Mouse (Mus musculus): ENCODE measurements around the gene Vps26a. TPM values are rescaled to one million over a fixed set of nuclear protein-coding genes. Genes with fewer than 3 reads are reported as not detected.

Gene Vps26a
- polyA plus RNA-seq, 1 experiment from 2014 or later = 83.0 TPM

DNA sequence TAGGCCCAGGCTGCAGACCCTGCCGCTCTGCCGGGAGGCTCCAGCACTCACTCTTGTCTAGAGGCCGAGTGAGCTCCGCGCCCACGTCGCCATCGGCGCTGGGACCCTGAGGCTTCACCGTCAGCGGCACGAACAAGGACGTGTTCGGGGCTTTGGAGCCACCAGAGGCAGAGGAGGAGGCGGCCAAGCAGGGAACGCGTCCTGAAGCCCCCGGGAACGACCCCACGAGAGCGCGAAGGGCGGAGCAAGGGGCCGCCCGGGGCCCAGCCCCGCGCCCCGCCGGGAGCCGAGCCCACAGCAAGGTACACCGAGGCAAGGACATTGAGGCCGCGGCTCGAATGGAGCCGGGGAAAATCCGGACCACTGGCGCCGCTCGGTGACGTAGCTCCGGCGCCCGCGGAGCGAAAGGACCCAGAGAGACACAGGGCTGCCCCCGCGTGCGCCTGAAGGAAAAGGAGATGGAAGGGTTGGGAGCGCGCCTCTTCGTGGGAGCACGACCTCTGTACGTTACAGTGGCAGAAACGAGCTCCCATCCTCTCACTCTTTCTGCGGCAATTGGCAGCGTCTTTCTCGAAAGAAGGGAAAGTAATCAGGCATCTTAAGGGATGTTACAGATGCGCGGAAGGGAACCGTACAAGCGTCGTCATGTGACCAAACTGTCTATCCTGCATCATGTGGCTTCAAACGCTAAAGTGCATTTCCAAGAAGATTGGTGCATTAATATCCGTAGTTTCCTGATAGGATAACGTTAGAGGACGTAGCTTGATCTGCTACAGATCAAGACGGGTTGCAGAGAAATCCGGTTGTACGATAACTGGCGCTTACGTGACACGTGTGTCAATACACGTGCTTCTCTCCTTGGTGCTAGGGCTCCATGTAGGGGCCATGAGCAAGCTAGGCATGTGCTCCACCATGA is 37.0 kb downstream of the Vps26a start, which contains the start of the genes 4930507D05Rik and Supv3l1:
Gene 4930507D05Rik (plus strand): TSS at position 126 of the 916 bp plus-strand sequence.
Gene Supv3l1 (minus strand): TSS at position 375 of the 916 bp plus-strand sequence.
- H3K36me3 ChIP-seq (ENCODE audit: poor library complexity, severe bottlenecking) = peaks cover 35% of the 10 kb centered on the region
- peak; percentile 96 for ATAC-seq
- H3K27me3 ChIP-seq = no peaks in the 10 kb centered on the region
- peak within 1 kb of the TSS; percentile 72 for H3K4me3 ChIP-seq
- H3K9me3 ChIP-seq (replicated peaks) = no peaks in the 10 kb centered on the region
- H3K4me2 ChIP-seq = peak within 1 kb of the TSS; percentile 77
- H3K27ac ChIP-seq = peak within 1 kb of the TSS; percentile 81
- H3K4me1 ChIP-seq = peaks cover 18% of the 10 kb centered on the region
- H3K9ac ChIP-seq = peak within 1 kb of the TSS; percentile 91
- under 1% methylated on average over 73 of the region's 73 CpGs for WGBS

DNA sequence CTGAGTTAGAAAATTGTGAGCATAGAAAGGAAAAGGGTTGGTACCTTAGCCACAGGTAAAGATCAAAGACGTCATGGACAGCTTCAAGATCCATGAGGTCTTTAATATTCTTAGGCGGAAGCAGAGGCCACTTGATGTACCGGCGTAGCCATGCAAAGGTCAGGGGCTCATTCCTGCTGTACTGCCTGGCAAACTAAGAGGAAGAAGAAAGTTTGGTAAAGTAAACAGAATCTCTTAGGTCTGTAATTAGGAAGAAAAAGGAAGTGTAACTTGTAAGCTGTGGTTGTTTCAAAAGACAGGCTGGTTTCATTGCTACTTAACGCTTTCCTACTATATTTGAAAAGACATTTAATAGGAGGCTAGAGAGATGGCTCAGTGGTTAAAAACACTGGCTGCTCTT is 56.2 kb downstream of the Vps26a start:
- Histone ChIP-seq H3K4me3 (no peak overlapping the region), H3K9me3 (replicated peaks) (no peaks in the 10 kb centered on the region), H3K27me3 (no peaks in the 10 kb centered on the region), H3K4me2 (no peak overlapping the region), H3K4me1 (no peaks in the 10 kb centered on the region), H3K27ac (no peak overlapping the region), H3K9ac (no peak overlapping the region), H3K36me3 (ENCODE audit: poor library complexity, severe bottlenecking) (peaks cover 74% of the 10 kb centered on the region)
- WGBS = 92% methylated on average over 5 of the region's 5 CpGs
- ATAC-seq = no peak

DNA sequence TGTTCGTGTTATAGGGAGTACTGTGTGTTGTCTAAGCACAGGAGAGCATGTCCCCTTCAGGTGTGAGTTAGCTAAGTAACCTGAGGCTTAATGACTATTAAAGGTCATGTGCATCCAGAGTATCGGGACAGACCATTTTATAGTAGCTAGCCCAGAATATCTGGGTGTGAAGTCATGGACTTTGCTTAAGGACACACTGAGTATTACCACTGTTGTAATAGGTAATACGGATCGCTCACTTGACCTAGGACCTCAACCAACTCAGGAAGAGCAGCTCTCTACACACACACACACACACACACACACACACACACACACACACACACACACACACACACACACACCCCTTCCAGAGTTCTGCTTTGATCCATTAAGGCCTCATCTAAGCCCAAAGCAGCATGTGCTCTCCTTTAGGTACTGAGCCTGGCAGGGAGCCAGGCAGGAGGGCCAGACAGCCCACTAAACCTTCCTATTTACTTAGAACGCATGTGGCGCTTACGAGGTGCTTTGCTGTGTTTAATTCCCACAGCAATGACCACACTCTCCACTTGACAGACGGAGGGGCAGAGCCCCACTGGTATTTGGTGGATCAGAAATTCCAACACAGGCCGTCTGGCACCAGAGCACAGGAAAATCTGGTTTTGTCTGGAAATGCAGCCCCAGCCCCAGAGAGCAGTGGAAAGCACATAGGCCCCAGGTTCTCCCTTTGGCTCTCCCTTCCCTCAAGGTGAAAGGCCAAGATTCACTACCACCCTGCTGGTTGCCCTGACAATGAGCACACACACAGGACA is 61.3 kb downstream of the Vps26a start:
- no peak overlapping the region for H3K9ac ChIP-seq
- H3K4me1 ChIP-seq = no peaks in the 10 kb centered on the region
- 48% methylated on average over 8 of the region's 9 CpGs for WGBS
- H3K36me3 ChIP-seq (ENCODE audit: poor library complexity, severe bottlenecking) = peaks cover 25% of the 10 kb centered on the region
- no peak overlapping the region for H3K4me3 ChIP-seq
- no peaks in the 10 kb centered on the region for H3K27me3 ChIP-seq
- H3K27ac ChIP-seq = no peak overlapping the region
- H3K4me2 ChIP-seq = no peak overlapping the region
- no peaks in the 10 kb centered on the region for H3K9me3 ChIP-seq (replicated peaks)
- no peak for ATAC-seq

DNA sequence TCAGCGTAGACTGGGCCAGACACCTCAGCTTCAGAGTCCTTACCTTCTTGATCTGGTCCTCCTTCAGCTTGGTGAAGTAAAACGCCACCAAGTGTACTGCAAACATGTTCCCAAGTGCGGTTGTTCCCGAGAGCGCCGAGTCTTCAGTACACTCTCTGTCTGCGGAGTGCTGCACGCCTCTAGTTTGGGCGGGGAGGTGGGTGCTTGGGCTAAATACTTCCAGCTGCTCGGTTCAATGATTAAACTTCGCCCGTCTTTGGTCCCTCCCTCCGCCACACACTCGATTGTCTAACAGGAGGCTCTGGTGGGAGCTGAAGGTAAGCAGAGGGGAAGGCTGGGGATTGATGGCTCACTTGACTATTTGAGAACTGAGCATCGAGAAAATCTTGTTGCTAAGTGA is 64.3 kb downstream of the Vps26a start, which contains the start of gene Hkdc1:
Gene Hkdc1 (minus strand): TSS at position 237 of the 400 bp plus-strand sequence.
- 58% methylated on average over 15 of the region's 15 CpGs for WGBS
- no peak within 1 kb of the TSS for H3K9ac ChIP-seq
- H3K27ac ChIP-seq = no peak within 1 kb of the TSS
- no peak for ATAC-seq
- H3K36me3 ChIP-seq (ENCODE audit: poor library complexity, severe bottlenecking) = no peaks in the 10 kb centered on the region
- no peaks in the 10 kb centered on the region for H3K27me3 ChIP-seq
- H3K4me3 ChIP-seq = no peak within 1 kb of the TSS
- no peaks in the 10 kb centered on the region for H3K9me3 ChIP-seq (replicated peaks)
- no peak within 1 kb of the TSS for H3K4me2 ChIP-seq
- 0 out of 2 replicates have a peak, but pooled peaks cover 4% of the 10 kb centered on the region for H3K4me1 ChIP-seq

DNA sequence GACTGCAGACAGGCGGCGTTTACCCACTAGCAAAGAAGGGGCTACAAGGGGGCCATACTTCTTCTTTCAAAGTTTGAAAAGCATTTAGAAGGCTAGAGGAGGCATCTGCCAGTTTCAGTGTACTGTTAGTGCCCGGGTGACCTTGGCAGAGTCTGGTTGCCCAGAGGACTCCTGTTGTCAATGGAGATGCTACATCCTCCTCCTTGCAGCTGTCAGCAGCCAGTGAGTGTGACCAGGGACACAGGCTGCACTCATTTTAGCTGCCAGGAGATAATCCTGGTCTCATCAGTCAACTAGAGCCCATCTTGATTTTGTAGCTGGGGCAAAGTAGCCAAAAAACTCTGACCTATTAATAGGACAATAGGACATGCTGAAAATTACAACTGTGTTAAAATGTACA is 65.5 kb downstream of the Vps26a start:
- Histone ChIP-seq H3K4me3 (no peak overlapping the region), H3K27ac (no peak overlapping the region), H3K9me3 (replicated peaks) (no peaks in the 10 kb centered on the region), H3K4me1 (0 out of 2 replicates have a peak, but pooled peaks cover 4% of the 10 kb centered on the region), H3K27me3 (no peaks in the 10 kb centered on the region), H3K4me2 (no peak overlapping the region), H3K9ac (no peak overlapping the region), H3K36me3 (ENCODE audit: poor library complexity, severe bottlenecking) (no peaks in the 10 kb centered on the region)
- 89% methylated on average over 3 of the region's 3 CpGs for WGBS
- ATAC-seq = no peak

DNA sequence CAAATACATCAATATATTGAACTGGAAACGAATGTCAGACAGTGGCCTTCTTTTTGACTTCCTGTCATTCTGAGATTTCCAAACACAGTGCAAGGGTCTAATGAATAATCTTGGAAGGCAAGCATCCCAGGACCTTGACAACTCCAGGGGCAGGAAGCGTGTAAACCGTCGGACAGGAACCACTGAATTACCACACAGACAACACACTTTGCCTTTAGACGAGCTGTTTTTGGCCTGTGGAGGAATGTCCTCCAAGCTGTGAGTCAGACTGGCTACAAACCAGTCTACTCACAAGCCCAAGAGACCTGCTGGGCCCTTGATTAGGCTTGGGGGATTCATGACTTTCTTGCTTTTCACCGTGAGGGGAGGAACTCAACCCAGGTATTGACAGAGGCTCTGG is 66.2 kb downstream of the Vps26a start:
- Histone ChIP-seq H3K4me2 (no peak overlapping the region), H3K27ac (no peak overlapping the region), H3K9ac (no peak overlapping the region), H3K9me3 (replicated peaks) (no peaks in the 10 kb centered on the region), H3K36me3 (ENCODE audit: poor library complexity, severe bottlenecking) (no peaks in the 10 kb centered on the region), H3K4me3 (no peak overlapping the region), H3K27me3 (no peaks in the 10 kb centered on the region), H3K4me1 (0 out of 2 replicates have a peak, but pooled peaks cover 4% of the 10 kb centered on the region)
- 79% methylated on average over 6 of the region's 6 CpGs for WGBS
- no peak for ATAC-seq

DNA sequence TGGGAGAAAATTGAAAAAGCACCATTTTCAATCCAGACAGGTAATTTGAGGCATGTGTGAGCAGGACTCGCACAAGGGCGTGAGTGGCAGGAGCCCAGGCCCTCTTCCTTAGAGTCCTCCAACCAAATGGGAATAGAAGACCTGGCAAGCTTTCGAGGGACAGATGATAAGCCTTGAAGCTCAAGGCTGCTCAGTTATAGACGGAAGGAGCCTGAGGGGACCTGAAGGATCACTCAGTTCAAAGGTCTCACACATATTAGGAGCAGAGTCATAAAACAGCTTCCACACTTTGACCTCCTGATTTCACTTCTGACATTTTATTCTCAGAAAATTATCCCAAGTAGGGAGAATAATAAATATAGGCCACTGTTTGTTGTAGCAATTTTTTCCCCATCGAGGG is 67.2 kb downstream of the Vps26a start:
- Histone ChIP-seq H3K4me3 (no peak overlapping the region), H3K4me2 (no peak overlapping the region), H3K27me3 (no peaks in the 10 kb centered on the region), H3K4me1 (0 out of 2 replicates have a peak, but pooled peaks cover 4% of the 10 kb centered on the region), H3K9me3 (replicated peaks) (no peaks in the 10 kb centered on the region), H3K9ac (no peak overlapping the region), H3K27ac (no peak overlapping the region), H3K36me3 (ENCODE audit: poor library complexity, severe bottlenecking) (no peaks in the 10 kb centered on the region)
- no peak for ATAC-seq
- 89% methylated on average over 5 of the region's 5 CpGs for WGBS

DNA sequence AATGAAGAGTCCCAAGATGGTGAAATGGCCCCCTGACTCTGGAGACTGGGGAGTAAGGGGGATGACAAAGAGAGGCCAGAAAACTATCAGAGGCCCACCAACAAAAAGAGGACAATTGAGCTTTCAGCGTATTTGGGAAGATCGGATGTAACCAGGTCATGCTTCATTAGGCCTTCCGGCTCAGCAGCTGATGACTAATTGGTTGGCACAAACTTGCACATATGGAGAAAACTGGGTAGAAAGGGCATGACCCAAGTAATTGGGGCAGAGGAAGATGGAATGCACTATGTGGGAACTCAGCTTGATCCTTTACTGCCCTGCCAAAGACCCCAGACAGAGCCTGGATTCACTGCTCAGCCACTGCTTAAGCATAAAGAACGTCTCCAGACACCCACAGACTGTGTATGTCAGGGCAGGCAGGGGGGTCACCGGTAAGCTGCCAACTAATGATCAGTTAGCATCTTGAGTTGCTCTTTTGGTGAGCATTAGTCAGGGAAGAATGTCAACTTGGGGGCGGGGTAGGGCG is 67.7 kb downstream of the Vps26a start:
- H3K4me2 ChIP-seq = no peak overlapping the region
- no peaks in the 10 kb centered on the region for H3K9me3 ChIP-seq (replicated peaks)
- H3K27ac ChIP-seq = no peak overlapping the region
- no peak for ATAC-seq
- WGBS = 47% methylated on average over 7 of the region's 7 CpGs
- H3K27me3 ChIP-seq = no peaks in the 10 kb centered on the region
- no peak overlapping the region for H3K4me3 ChIP-seq
- 0 out of 2 replicates have a peak, but pooled peaks cover 4% of the 10 kb centered on the region for H3K4me1 ChIP-seq
- H3K9ac ChIP-seq = no peak overlapping the region
- H3K36me3 ChIP-seq (ENCODE audit: poor library complexity, severe bottlenecking) = no peaks in the 10 kb centered on the region

DNA sequence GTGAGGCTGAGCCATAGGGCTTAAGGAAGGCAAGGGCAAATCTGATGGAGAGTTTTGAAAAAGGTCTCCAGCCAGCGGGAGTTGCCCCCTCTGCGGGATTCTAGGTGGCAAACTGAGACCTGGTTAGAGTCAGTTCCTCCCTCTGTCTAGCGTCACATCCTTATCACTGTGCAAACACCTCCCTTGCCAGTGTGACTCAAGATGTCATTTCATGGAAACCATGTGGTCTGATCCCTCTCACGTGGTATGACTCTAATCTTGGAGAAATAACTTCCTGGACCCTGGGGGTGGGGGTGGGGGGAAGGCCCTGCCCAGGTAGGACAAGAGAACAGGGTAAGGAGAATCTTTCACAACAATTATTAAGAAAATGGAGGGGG is 73.0 kb downstream of the Vps26a start:
- no peaks in the 10 kb centered on the region for H3K9me3 ChIP-seq (replicated peaks)
- H3K27ac ChIP-seq = no peak overlapping the region
- H3K36me3 ChIP-seq (ENCODE audit: poor library complexity, severe bottlenecking) = no peaks in the 10 kb centered on the region
- 53% methylated on average over 4 of the region's 4 CpGs for WGBS
- no peak overlapping the region for H3K4me3 ChIP-seq
- H3K9ac ChIP-seq = no peak overlapping the region
- H3K4me2 ChIP-seq = no peak overlapping the region
- H3K27me3 ChIP-seq = no peaks in the 10 kb centered on the region
- no peaks in the 10 kb centered on the region for H3K4me1 ChIP-seq
- no peak for ATAC-seq

DNA sequence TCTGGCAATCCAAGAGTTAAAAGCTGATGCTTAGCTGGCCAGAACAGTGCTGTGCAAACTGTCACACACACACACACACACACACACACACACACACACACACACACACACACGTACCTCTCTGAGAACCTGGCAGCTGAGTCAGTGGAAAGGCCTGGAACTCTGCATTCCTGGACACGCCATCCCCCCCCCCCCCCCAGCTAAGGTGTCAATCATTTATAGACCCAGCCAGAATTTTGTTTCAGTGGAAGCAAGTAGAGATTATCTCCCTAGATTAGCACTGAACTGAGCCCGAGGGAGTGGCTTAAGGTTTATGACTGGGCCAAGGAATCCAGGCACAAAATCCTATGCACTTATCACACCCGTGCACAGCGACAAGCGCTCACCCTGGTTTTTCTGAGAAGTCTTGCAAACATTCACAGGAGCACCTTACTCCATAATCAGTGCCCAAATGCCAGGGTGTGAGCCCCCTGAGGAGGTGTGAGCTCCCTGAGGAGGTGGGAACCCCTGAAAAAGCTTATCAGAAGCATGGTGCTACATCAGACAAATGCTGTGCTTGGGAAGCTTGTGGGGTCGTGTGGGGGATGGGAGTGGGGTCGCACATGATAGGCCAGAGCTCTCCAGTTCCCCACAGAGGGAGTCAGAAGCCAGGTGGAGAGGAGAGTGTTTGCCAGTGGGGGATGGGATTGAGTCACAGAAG is 73.5 kb downstream of the Vps26a start:
- H3K9me3 ChIP-seq (replicated peaks) = no peaks in the 10 kb centered on the region
- WGBS = 43% methylated on average over 6 of the region's 8 CpGs
- ATAC-seq = no peak

More for the DNA sequence above, 73.5 kb downstream of the Vps26a start:
- Histone ChIP-seq H3K4me2 (no peak overlapping the region), H3K27ac (no peak overlapping the region), H3K27me3 (no peaks in the 10 kb centered on the region), H3K36me3 (ENCODE audit: poor library complexity, severe bottlenecking) (no peaks in the 10 kb centered on the region), H3K9ac (no peak overlapping the region), H3K4me1 (no peaks in the 10 kb centered on the region), H3K4me3 (no peak overlapping the region)
